Mouse (Mus musculus) midbrain, embryonic 12.5 days (tissue): ENCODE data around the gene Capn5. TPM values are rescaled to one million over a fixed set of nuclear protein-coding genes. Genes with fewer than 3 reads are reported as not detected.

Experiments
- ATAC-seq: fragments of 200-750 bp; cut with Nextera tagmentation; 2 replicates; pipeline ENCODE4 v1.8.0; 2017; ENCODE audit warnings: low read depth, moderate TSS enrichment, moderate library complexity; ENCODE audit not compliant: low FRiP score
- H3K27ac ChIP-seq: fragments of 300-500 bp; sonication (generic); replicated peaks from 2 replicates; pipeline ENCODE4 v1.5.1; 2016; ENCODE audit warnings: mild to moderate bottlenecking
- H3K27me3 ChIP-seq: fragments of 300-500 bp; sonication (generic); 2 replicates; pipeline ENCODE4 v1.6.1; 2016; ENCODE audit warnings: mild to moderate bottlenecking
- H3K36me3 ChIP-seq: fragments of 300-500 bp; sonication (generic); 2 replicates; pipeline ENCODE4 v1.6.1; 2016
- H3K4me1 ChIP-seq: fragments of 300-500 bp; sonication (generic); 2 replicates; pipeline ENCODE4 v1.6.1; 2016
- H3K4me2 ChIP-seq: fragments of 300-500 bp; sonication (generic); replicated peaks from 2 replicates; pipeline ENCODE4 v1.6.1; 2016; ENCODE audit warnings: mild to moderate bottlenecking, moderate library complexity
- H3K4me3 ChIP-seq: fragments of 300-500 bp; sonication (generic); 2 replicates; pipeline ENCODE4 v1.5.1; 2016; ENCODE audit warnings: mild to moderate bottlenecking
- H3K9ac ChIP-seq: fragments of 300-500 bp; sonication (generic); replicated peaks from 2 replicates; pipeline ENCODE4 v1.6.1; 2016; ENCODE audit warnings: mild to moderate bottlenecking, moderate library complexity
- H3K9me3 ChIP-seq: fragments of 300-500 bp; sonication (generic); 2 replicates; pipeline ENCODE4 v1.6.1; 2016; ENCODE audit warnings: mild to moderate bottlenecking
- WGBS: fragments of 180-500 bp; shearing (Covaris S2); methylation state at CpG from one replicate; pipeline ENCODE4 v1.1.7; 2016; 5-methylcytosine and 5-hydroxymethylcytosine counted together
- polyA plus RNA-seq: library from polyadenylated mRNA; unstranded; fragments of >200 nt; fragmentation: Nextera tagmentation; extraction: Ambion mirVana; gene quantifications from 2 replicates; pipeline ENCODE4 v1.2.1, GENCODE M21; 2016

The Capn5 gene
- polyA plus RNA-seq, 1 experiment from 2014 or later: 7.2 TPM

- Histone ChIP-seq H3K9ac (no peak overlapping the region), H3K27me3 (peaks cover 6% of the 10 kb centered on the region; the same call in 1 of the 2 replicates), H3K4me3 (no peak overlapping the region), H3K27ac (no peak overlapping the region), H3K9me3 (no peaks in the 10 kb centered on the region), H3K4me2 (no peak overlapping the region), H3K36me3 (no peaks in the 10 kb centered on the region), H3K4me1 (0 out of 2 replicates have a peak, but pooled peaks cover 5% of the 10 kb centered on the region)
- ATAC-seq: no peak
- 81% methylated on average over 8 of the region's 8 CpGs for WGBS
Observed at GRCm38 (mm10) chr7:98121673-98122072, 56.4 kb downstream of the Capn5 start.

GRCm38 (mm10) chr7:98121241-98121640 lies 56.8 kb downstream of the Capn5 start:
- Histone ChIP-seq H3K9me3 (no peaks in the 10 kb centered on the region), H3K27ac (no peak overlapping the region), H3K4me2 (no peak overlapping the region), H3K36me3 (no peaks in the 10 kb centered on the region), H3K4me1 (0 out of 2 replicates have a peak, but pooled peaks cover 5% of the 10 kb centered on the region), H3K27me3 (peaks cover 6% of the 10 kb centered on the region; the same call in 1 of the 2 replicates), H3K4me3 (no peak overlapping the region), H3K9ac (no peak overlapping the region)
- ATAC-seq: no peak
- 84% methylated on average over 3 of the region's 3 CpGs for WGBS

GRCm38 (mm10) chr7:98120325-98120724 lies 57.7 kb downstream of the Capn5 start:
- no peaks in the 10 kb centered on the region for H3K36me3 ChIP-seq
- H3K27me3 ChIP-seq: peaks cover 6% of the 10 kb centered on the region; the same call in 1 of the 2 replicates
- H3K9ac ChIP-seq: no peak overlapping the region; the same call in 1 of the 2 replicates
- 9% methylated on average over 7 of the region's 7 CpGs for WGBS
- ATAC-seq: peak; percentile 57; the same call in 1 of the 2 replicates
- no peak overlapping the region for H3K27ac ChIP-seq
- peak overlapping the region; percentile 51 for H3K4me2 ChIP-seq
- no peaks in the 10 kb centered on the region for H3K9me3 ChIP-seq
- 0 out of 2 replicates have a peak, but pooled peaks cover 5% of the 10 kb centered on the region for H3K4me1 ChIP-seq
- H3K4me3 ChIP-seq: 0 out of 2 replicates have a peak overlapping the region, but pooled peaks have one; percentile 21

- Histone ChIP-seq H3K9ac (peak overlapping the region; percentile 20; the same call in 1 of the 2 replicates), H3K27ac (no peak overlapping the region), H3K4me2 (peak overlapping the region; percentile 51), H3K9me3 (no peaks in the 10 kb centered on the region), H3K4me3 (no peak overlapping the region), H3K4me1 (0 out of 2 replicates have a peak, but pooled peaks cover 5% of the 10 kb centered on the region), H3K27me3 (peaks cover 6% of the 10 kb centered on the region; the same call in 1 of the 2 replicates), H3K36me3 (no peaks in the 10 kb centered on the region)
- ATAC-seq: peak; percentile 68
- WGBS: 82% methylated on average over 2 of the region's 2 CpGs
Observed at GRCm38 (mm10) chr7:98119961-98120232, 58.2 kb downstream of the Capn5 start.

- Histone ChIP-seq H3K9ac (peak within 1 kb of the TSS; percentile 20; the same call in 1 of the 2 replicates), H3K4me3 (0 out of 2 replicates have a peak within 1 kb of the TSS, but pooled peaks have one; percentile 21), H3K9me3 (no peaks in the 10 kb centered on the region), H3K27me3 (peaks cover 6% of the 10 kb centered on the region; the same call in 1 of the 2 replicates), H3K4me1 (0 out of 2 replicates have a peak, but pooled peaks cover 5% of the 10 kb centered on the region), H3K36me3 (no peaks in the 10 kb centered on the region), H3K27ac (no peak within 1 kb of the TSS), H3K4me2 (peak within 1 kb of the TSS; percentile 51)
- 26% methylated on average over 9 of the region's 9 CpGs for WGBS
- ATAC-seq: peak; percentile 17; the same call in 1 of the 2 replicates
Observed at GRCm38 (mm10) chr7:98119179-98119960, 58.7 kb downstream of the Capn5 start, which contains the start of gene Myo7a. Gene Myo7a, minus strand, starts transcription at chr7:98119524.

GRCm38 (mm10) chr7:98117012-98117660 lies 60.9 kb downstream of the Capn5 start:
- ATAC-seq: no peak
- H3K4me3 ChIP-seq: no peak overlapping the region
- peaks cover 15% of the 10 kb centered on the region for H3K27me3 ChIP-seq
- 0 out of 2 replicates have a peak, but pooled peaks cover 5% of the 10 kb centered on the region for H3K4me1 ChIP-seq
- no peaks in the 10 kb centered on the region for H3K9me3 ChIP-seq
- H3K9ac ChIP-seq: no peak overlapping the region
- H3K36me3 ChIP-seq: no peaks in the 10 kb centered on the region
- H3K27ac ChIP-seq: no peak overlapping the region
- H3K4me2 ChIP-seq: no peak overlapping the region
- 68% methylated on average over 11 of the region's 11 CpGs for WGBS

GRCm38 (mm10) chr7:98114656-98115055 lies 63.4 kb downstream of the Capn5 start:
- Histone ChIP-seq H3K9me3 (no peaks in the 10 kb centered on the region), H3K4me1 (peaks cover 10% of the 10 kb centered on the region), H3K36me3 (no peaks in the 10 kb centered on the region), H3K27me3 (peaks cover 31% of the 10 kb centered on the region), H3K4me3 (no peak overlapping the region), H3K27ac (no peak overlapping the region), H3K4me2 (no peak overlapping the region), H3K9ac (no peak overlapping the region)
- ATAC-seq: no peak
- 71% methylated on average over 6 of the region's 6 CpGs for WGBS

GRCm38 (mm10) chr7:98111233-98111632 lies 66.8 kb downstream of the Capn5 start:
- peak overlapping the region; percentile 35 for H3K9ac ChIP-seq

GRCm38 (mm10) chr7:98109771-98110170 lies 68.3 kb downstream of the Capn5 start:
- peaks cover 6% of the 10 kb centered on the region for H3K4me1 ChIP-seq
- 80% methylated on average over 4 of the region's 4 CpGs for WGBS
- no peak for ATAC-seq
- H3K4me3 ChIP-seq: no peak overlapping the region
- no peaks in the 10 kb centered on the region for H3K9me3 ChIP-seq
- peaks cover 39% of the 10 kb centered on the region for H3K27me3 ChIP-seq
- no peak overlapping the region for H3K9ac ChIP-seq
- H3K36me3 ChIP-seq: no peaks in the 10 kb centered on the region
- no peak overlapping the region for H3K4me2 ChIP-seq
- no peak overlapping the region for H3K27ac ChIP-seq

More at GRCm38 (mm10) chr7:98111233-98111632, 66.8 kb downstream of the Capn5 start:
- Histone ChIP-seq H3K9me3 (no peaks in the 10 kb centered on the region), H3K36me3 (no peaks in the 10 kb centered on the region), H3K4me1 (peaks cover 6% of the 10 kb centered on the region), H3K4me2 (peak overlapping the region; percentile 48), H3K27me3 (peaks cover 39% of the 10 kb centered on the region), H3K27ac (no peak overlapping the region), H3K4me3 (peak overlapping the region; percentile 14)
- ATAC-seq: no peak
- WGBS: 6% methylated on average over 25 of the region's 25 CpGs

GRCm38 (mm10) chr7:98108636-98109430 lies 69.2 kb downstream of the Capn5 start:
- ATAC-seq: no peak
- no peak overlapping the region for H3K4me3 ChIP-seq
- H3K27ac ChIP-seq: no peak overlapping the region
- peaks cover 39% of the 10 kb centered on the region for H3K27me3 ChIP-seq
- H3K9ac ChIP-seq: no peak overlapping the region
- H3K36me3 ChIP-seq: no peaks in the 10 kb centered on the region
- H3K4me2 ChIP-seq: no peak overlapping the region
- 87% methylated on average over 16 of the region's 16 CpGs for WGBS
- peaks cover 6% of the 10 kb centered on the region for H3K4me1 ChIP-seq
- no peaks in the 10 kb centered on the region for H3K9me3 ChIP-seq

GRCm38 (mm10) chr7:98106272-98106671 lies 71.8 kb downstream of the Capn5 start:
- Histone ChIP-seq H3K36me3 (no peaks in the 10 kb centered on the region), H3K9ac (no peak overlapping the region), H3K4me3 (no peak overlapping the region), H3K27me3 (peaks cover 22% of the 10 kb centered on the region), H3K27ac (no peak overlapping the region), H3K4me1 (peaks cover 10% of the 10 kb centered on the region), H3K4me2 (no peak overlapping the region), H3K9me3 (no peaks in the 10 kb centered on the region)
- ATAC-seq: no peak
- WGBS: 82% methylated on average over 7 of the region's 7 CpGs
